Mouse (Mus musculus) T-cell, adult 2 months (primary cell): Measurements from ENCODE around the gene Ccdc12.

ENCODE experiments used
- DNase-seq: peaks from one replicate; pipeline ENCODE4 v3.0.0; 2022; ENCODE audit warnings: low spot score

Ccdc12 gene

DNA sequence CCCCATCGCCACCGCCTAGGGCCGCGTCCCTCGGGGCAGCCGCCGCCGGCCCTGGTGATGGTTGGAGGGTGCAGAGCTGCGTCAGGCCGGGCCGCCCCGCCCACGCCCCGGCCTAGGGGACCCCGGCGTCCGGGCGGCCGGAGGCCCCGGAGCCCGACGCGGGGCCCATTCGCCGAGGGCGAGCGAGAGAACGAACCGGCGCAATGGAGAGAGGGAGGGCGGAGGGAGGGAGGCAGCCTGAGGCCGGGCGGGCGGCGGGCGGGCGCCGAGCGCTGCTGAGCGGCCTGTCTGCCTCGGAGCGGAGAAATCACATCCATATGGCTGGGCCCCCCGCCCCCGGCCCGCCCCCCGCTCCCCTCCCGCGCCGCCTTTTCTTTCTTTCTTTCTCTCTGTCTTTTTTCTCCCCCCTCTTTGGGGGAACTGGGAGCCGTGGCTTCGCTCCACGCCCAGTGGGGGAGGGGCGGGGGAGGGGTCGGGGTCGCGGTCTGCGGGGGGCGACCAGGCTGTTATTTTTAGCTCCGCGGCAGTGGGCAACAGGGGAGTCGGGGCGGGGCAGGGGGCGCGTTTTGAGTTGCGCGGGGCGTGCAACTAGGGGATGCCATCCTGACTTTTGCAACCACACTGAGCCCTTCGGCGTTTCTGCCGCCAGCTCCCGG is 86.1 kb downstream of the Ccdc12 start:
- DNase-seq, result no peak

GRCm38 (mm10) chr9:110742951-110743455 is 86.7 kb downstream of the Ccdc12 start:
- DNase-seq, result no peak

GRCm38 (mm10) chr9:110743456-110744323 is 87.4 kb downstream of the Ccdc12 start:
- DNase-seq, result no peak

GRCm38 (mm10) chr9:110745752-110746151 is 89.4 kb downstream of the Ccdc12 start:
- no peak for DNase-seq

- DNase-seq, result no peak
Observed at GRCm38 (mm10) chr9:110746238-110746637, 89.9 kb downstream of the Ccdc12 start.

DNA sequence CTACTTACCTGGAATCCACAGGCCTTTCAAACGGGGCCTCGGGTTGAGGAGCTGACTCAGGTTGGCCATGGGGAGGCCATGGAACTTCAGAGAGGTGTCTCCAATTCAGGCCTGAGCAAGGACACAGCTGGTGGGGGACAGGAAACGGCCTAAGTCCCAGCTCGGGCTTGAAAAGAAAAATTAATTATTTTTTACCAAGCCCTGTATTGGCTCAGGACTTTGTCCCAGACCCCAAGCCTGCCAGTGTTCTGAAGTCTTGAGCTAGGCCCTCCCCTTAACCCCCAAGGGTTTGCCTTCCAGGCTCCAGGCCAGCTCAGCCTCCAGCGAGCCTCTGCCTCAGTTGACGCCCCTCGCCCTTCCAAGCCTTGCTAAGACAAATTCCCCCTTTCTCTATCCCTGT is 90.7 kb downstream of the Ccdc12 start, which contains the start of gene Pth1r:
Gene Pth1r, minus strand, starts transcription at position 185 of the 400 bp plus-strand sequence.
- DNase-seq, result no peak

- DNase-seq, result no peak
Observed at GRCm38 (mm10) chr9:110748451-110748850, 92.1 kb downstream of the Ccdc12 start.

- DNase-seq, result no peak
Observed at GRCm38 (mm10) chr9:110750404-110751187, 94.3 kb downstream of the Ccdc12 start.

DNA sequence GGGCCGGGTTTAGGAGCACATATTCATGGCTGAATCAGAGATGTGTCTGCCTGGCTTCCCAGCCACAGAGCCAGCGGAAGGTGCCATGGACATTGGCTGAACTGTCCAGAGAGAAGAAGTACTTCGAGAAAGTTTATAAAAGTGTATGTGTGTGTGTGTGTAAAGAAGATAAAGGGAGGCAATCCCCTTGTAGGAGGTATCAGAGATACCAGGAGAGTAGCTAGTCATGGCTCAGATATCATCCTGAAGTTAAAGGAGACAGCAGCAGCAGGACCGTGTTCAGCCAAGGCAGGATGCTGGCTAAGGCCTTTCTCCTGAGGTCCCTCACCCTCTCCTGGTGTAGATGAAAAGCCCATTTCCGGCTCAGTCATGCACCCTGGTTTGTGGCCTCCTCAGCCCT is 95.1 kb downstream of the Ccdc12 start:
- DNase-seq, result no peak

- DNase-seq, result no peak
Observed at GRCm38 (mm10) chr9:110752917-110753435, 96.7 kb downstream of the Ccdc12 start.

- DNase-seq, result no peak
Observed at GRCm38 (mm10) chr9:110753773-110754172, 97.5 kb downstream of the Ccdc12 start.

DNA sequence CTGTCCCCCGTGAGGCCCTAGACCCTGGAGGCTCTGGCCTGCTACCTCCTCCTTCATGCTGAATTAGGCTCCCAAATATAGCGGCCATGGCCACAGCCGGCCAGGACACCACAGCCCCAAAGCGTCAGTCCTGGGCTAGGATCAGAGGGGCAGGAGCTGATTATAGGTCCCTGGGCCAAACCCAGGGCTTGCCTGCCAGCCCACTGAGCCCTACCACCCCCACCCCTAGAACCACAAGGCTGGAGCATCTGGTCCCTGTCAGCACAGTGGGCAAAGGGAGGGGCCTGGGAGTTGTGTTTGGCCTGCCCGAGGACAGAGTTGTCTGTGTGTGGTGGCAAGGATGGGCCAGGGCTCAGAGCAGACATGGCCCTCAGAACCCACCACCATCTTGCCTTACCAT is 101.5 kb downstream of the Ccdc12 start:
- no peak for DNase-seq

- DNase-seq, result no peak
Observed at GRCm38 (mm10) chr9:110758605-110759004, 102.3 kb downstream of the Ccdc12 start.

DNA sequence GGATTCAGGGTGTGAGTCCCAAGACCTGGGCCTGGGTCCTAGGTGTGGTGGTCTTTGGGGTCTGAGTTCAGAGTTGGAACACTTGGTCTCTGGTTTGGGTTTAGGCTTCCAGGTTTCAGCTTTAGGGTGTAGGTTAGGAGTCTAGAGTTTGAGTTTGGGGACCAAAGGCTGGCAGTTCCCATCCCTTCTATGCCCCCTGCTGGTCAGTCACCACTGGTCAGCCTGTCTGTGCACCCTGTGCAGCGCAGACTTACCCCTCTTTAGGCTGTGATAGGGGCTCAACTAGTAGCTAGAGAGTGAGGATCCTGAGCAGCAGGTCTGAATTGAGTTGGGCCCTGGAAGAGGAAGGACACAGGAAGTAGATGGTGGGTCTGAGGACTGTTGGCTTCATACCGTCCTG is 103.0 kb downstream of the Ccdc12 start:
- DNase-seq, result peak; percentile 7

DNA sequence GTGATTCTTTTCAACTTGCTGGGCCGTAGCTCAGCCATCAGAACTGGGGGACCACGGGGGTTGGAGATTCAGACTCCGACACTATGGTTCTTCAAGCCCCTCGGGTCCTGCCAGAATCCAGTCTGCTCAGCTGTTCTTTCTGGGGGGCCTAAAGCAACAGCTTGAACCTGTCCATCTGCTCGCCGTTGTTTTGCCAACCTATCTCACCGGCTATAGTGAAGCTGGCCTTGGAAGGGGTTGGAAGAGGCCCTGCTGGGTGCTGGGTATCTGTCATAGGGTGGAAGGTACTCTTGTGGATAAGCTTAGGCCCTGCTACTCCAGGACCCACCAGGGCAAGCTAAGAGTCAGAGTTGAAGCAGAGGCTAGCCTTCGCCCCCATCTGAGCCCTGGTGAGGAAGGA is 104.6 kb downstream of the Ccdc12 start:
- DNase-seq, result no peak
